Mouse (Mus musculus) embryonic facial prominence, embryonic 10.5 days (tissue): ENCODE data around the gene Olfr1233. TPM values are rescaled to one million over a fixed set of nuclear protein-coding genes. Genes with fewer than 3 reads are reported as not detected.

Source experiments
- DNase-seq: peaks from one replicate; pipeline ENCODE4 v3.0.0-alpha.2; 2017; ENCODE audit warnings: low spot score
- H3K27ac ChIP-seq: fragments of 300-500 bp; sonication (generic); replicated peaks from 2 replicates; pipeline ENCODE4 v1.5.1; 2016; ENCODE audit warnings: mild to moderate bottlenecking
- H3K27me3 ChIP-seq: fragments of 300-500 bp; sonication (generic); replicated peaks from 2 replicates; pipeline ENCODE4 v1.6.1; 2016; ENCODE audit warnings: low read depth, mild to moderate bottlenecking; ENCODE audit not compliant: poor library complexity, severe bottlenecking
- H3K36me3 ChIP-seq: fragments of 300-500 bp; sonication (generic); replicated peaks from 2 replicates; pipeline ENCODE4 v1.6.1; 2016; ENCODE audit warnings: mild to moderate bottlenecking, moderate library complexity
- H3K4me1 ChIP-seq: fragments of 300-500 bp; sonication (generic); 2 replicates; pipeline ENCODE4 v1.6.1; 2016
- H3K4me3 ChIP-seq: fragments of 300-500 bp; sonication (generic); 2 replicates; pipeline ENCODE4 v1.5.1; 2016; ENCODE audit warnings: mild to moderate bottlenecking, moderate library complexity
- H3K9me3 ChIP-seq: fragments of 300-500 bp; sonication (generic); 2 replicates; pipeline ENCODE4 v1.6.1; 2016; ENCODE audit warnings: mild to moderate bottlenecking
- WGBS: fragments of 180-500 bp; shearing (Covaris S2); methylation state at CpG from one replicate; pipeline ENCODE4 v1.1.7; 2016; 5-methylcytosine and 5-hydroxymethylcytosine counted together
- polyA plus RNA-seq: library from polyadenylated mRNA; unstranded; fragments of >200 nt; fragmentation: Nextera tagmentation; extraction: Ambion mirVana; gene quantifications from 2 replicates; pipeline ENCODE4 v1.2.1, GENCODE M21; 2016

Olfr1233 gene
- not detected in 2 replicates for polyA plus RNA-seq

DNA sequence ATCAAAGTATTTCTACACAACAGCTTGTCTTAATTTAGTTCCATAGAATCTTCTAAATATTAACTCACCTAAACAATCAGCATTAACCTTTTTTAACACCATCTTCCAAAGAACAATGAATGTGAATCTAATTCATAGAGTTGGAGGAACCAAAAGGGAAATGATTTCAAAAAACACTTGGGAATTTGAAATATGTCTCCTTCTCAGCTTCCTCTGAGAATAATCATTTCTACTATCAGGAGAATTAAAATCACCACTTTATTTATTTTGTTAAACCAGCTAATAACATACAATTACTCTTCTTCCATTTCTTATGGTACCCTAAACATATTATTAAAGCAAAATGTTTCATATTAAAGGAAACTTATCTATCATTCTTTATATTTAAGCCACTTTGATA is at the start of gene Olfr1233:
TSS of gene Olfr1233 (minus strand) at position 101 of the 400 bp plus-strand sequence.
- Histone ChIP-seq H3K36me3 (no peaks in the 10 kb centered on the region), H3K9me3 (no peaks in the 10 kb centered on the region), H3K4me1 (no peaks in the 10 kb centered on the region), H3K27me3 (no peaks in the 10 kb centered on the region), H3K27ac (no peak within 1 kb of the TSS), H3K4me3 (no peak within 1 kb of the TSS)
- DNase-seq: no peak

DNA sequence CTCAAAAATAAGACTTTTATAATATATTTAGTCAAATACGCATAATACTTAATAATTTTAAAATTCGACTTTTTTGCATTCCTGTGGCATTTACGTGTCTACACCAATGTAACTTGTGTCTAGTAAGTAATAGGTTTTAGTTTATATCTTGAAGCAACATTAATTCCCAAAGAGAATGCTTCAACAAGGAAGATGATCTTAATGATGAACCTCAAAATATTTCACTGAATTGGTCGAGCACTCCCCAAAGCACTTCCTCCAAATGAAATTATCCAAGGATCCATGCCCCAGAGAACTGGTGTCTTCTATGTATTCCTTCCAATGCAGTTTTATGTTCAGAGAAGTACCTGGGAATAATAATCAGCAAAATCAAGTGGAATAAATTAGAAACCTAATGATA is 22.6 kb upstream of the Olfr1233 start, which contains the start of gene Olfr1234:
TSS of gene Olfr1234 (minus strand) at position 101 of the 400 bp plus-strand sequence.
- Histone ChIP-seq H3K9me3 (no peaks in the 10 kb centered on the region), H3K4me1 (no peaks in the 10 kb centered on the region), H3K27ac (no peak within 1 kb of the TSS), H3K36me3 (no peaks in the 10 kb centered on the region), H3K4me3 (no peak within 1 kb of the TSS), H3K27me3 (no peaks in the 10 kb centered on the region)
- WGBS: 89% methylated on average over 4 of the region's 4 CpGs
- no peak for DNase-seq

DNA sequence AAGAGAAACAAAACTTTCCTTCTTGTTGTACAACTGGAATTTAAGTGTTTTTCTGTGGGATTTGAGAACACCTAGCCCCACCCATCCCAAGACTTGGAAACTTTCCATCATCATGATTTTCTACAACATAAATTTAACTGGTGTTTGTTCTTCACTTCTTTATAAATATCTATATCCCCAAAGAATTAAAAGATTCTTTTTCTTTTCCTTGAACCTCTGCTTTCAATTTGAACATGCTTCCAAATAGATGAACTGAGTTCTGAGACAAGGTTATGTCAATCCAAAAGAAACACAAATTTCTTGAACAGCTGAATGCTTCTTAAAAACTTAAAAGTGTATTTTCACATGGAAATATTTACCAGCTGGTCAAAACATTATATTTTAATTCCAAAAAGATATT is 12.6 kb downstream of the Olfr1233 start, which contains the start of gene Olfr1232:
TSS of gene Olfr1232 (minus strand) at position 101 of the 400 bp plus-strand sequence.
- Histone ChIP-seq H3K9me3 (no peaks in the 10 kb centered on the region), H3K27me3 (no peaks in the 10 kb centered on the region), H3K27ac (no peak within 1 kb of the TSS), H3K4me3 (no peak within 1 kb of the TSS), H3K4me1 (no peaks in the 10 kb centered on the region), H3K36me3 (no peaks in the 10 kb centered on the region)
- DNase-seq: no peak

DNA sequence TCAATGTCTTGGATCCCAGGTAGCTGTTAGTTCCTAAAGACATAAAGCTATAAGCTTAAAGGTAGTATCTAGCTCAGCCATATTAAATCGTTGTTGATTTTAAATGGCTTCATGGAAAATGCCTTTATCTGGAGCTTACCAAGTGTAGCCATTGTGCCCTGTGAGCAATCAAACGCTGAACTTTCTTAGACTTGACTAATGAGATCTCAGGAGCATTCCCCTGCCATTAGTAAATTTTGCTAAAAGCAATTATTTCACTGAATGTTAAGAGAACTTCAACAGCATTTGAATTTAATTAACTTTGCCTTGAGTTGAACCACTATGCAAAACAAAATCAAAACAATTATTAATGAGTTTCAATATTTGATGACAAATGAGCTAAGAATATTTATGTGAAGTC is 35.2 kb downstream of the Olfr1233 start, which contains the start of gene Olfr1231:
TSS of gene Olfr1231 (minus strand) at position 101 of the 400 bp plus-strand sequence.
- Histone ChIP-seq H3K9me3 (no peaks in the 10 kb centered on the region), H3K27me3 (no peaks in the 10 kb centered on the region), H3K4me1 (no peaks in the 10 kb centered on the region), H3K27ac (no peak within 1 kb of the TSS), H3K4me3 (no peak within 1 kb of the TSS), H3K36me3 (no peaks in the 10 kb centered on the region)
- no peak for DNase-seq
- WGBS: 76% methylated on average over 2 of the region's 2 CpGs

DNA sequence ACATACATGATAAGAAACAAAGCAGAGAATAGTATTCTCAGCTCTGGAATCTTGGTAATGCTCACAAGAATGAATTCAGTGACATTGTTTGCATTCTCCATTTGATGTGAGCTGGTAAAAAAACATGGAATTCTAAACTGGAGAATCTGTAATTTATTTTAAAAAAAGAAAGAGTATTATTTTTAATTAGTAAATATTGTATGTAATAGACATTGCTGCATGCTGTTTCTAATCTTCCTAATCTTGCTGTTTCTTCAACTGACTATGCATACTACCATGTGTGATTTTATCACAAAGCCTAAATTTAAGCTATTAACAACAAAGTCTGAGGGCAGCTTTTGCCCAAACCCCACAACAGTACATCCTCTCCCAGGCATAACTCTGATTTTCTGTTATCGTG is 45.0 kb downstream of the Olfr1233 start, which contains the start of gene Olfr1230:
TSS of gene Olfr1230 (minus strand) at position 101 of the 400 bp plus-strand sequence.
- no peaks in the 10 kb centered on the region for H3K9me3 ChIP-seq
- H3K4me1 ChIP-seq: no peaks in the 10 kb centered on the region
- 90% methylated on average over 1 of the region's 1 CpGs for WGBS
- no peak within 1 kb of the TSS for H3K27ac ChIP-seq
- H3K27me3 ChIP-seq: no peaks in the 10 kb centered on the region
- no peaks in the 10 kb centered on the region for H3K36me3 ChIP-seq
- no peak for DNase-seq
- no peak within 1 kb of the TSS for H3K4me3 ChIP-seq

DNA sequence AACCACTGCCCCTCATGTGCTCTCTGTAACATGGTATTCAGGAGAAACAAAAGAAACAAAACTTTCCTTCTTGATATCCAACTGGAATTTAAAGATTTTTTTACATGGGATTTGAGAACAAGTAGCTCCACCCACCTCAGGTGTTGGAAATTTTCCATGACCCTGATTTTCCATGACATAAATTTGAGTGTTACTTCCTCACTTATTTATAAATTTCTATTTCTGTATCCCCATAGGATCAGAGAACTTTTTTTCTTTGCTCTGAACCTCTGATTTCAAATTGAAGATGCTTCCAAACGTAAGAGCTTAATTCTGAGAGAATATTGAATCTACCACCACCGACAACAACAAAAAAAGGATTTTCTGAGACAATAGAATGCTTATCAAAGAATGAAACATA is 54.3 kb downstream of the Olfr1233 start, which contains the start of gene Olfr1229:
TSS of gene Olfr1229 (minus strand) at position 101 of the 400 bp plus-strand sequence.
- no peak within 1 kb of the TSS for H3K4me3 ChIP-seq
- H3K27me3 ChIP-seq: no peaks in the 10 kb centered on the region
- no peaks in the 10 kb centered on the region for H3K9me3 ChIP-seq
- 85% methylated on average over 2 of the region's 2 CpGs for WGBS
- no peak for DNase-seq
- H3K36me3 ChIP-seq: no peaks in the 10 kb centered on the region
- no peaks in the 10 kb centered on the region for H3K4me1 ChIP-seq
- H3K27ac ChIP-seq: no peak within 1 kb of the TSS

Other genes with a start within 250 kb of the Olfr1233 start
- not detected in 2 replicates for gene Olfr1220, start 235.6 kb downstream of the Olfr1233 start, polyA plus RNA-seq
- not detected in 2 replicates for gene Olfr1221, start 225.1 kb downstream of the Olfr1233 start, polyA plus RNA-seq
- not detected in 2 replicates for gene Olfr1222, start 209.3 kb downstream of the Olfr1233 start, polyA plus RNA-seq
- gene Olfr1223, start 190.8 kb downstream of the Olfr1233 start, polyA plus RNA-seq: not detected in 2 replicates
- not detected in 2 replicates for gene Olfr1224-ps1, start 178.3 kb downstream of the Olfr1233 start, polyA plus RNA-seq
- gene Olfr1225, start 167.7 kb downstream of the Olfr1233 start, polyA plus RNA-seq: not detected in 2 replicates
- not detected in 2 replicates for gene Olfr1226, start 142.3 kb downstream of the Olfr1233 start, polyA plus RNA-seq
- not detected in 2 replicates for gene Olfr1228, start 88.3 kb downstream of the Olfr1233 start, polyA plus RNA-seq
- not detected in 2 replicates for gene Olfr1229, start 54.4 kb downstream of the Olfr1233 start, polyA plus RNA-seq
- not detected in 2 replicates for gene Olfr1230, start 45.1 kb downstream of the Olfr1233 start, polyA plus RNA-seq
- gene Olfr1231, start 35.3 kb downstream of the Olfr1233 start, polyA plus RNA-seq: not detected in 2 replicates
- not detected in 2 replicates for gene Olfr1232, start 12.7 kb downstream of the Olfr1233 start, polyA plus RNA-seq
- not detected in 2 replicates for gene Olfr1234, start 22.5 kb upstream of the Olfr1233 start, polyA plus RNA-seq
- gene Olfr1238, start 67.3 kb upstream of the Olfr1233 start, polyA plus RNA-seq: not detected in 2 replicates
- gene Olfr1239, start 78.0 kb upstream of the Olfr1233 start, polyA plus RNA-seq: not detected in 2 replicates
- gene Olfr1240, start 100.6 kb upstream of the Olfr1233 start, polyA plus RNA-seq: not detected in 2 replicates
- gene Olfr1241, start 144.7 kb upstream of the Olfr1233 start, polyA plus RNA-seq: not detected in 2 replicates
- gene Olfr1242, start 155.9 kb upstream of the Olfr1233 start, polyA plus RNA-seq: not detected in 2 replicates
- not detected in 2 replicates for gene Olfr1243, start 189.1 kb upstream of the Olfr1233 start, polyA plus RNA-seq
- gene Olfr1245, start 236.0 kb upstream of the Olfr1233 start, polyA plus RNA-seq: not detected in 2 replicates